9 mouse cellular contexts compared by ENCODE assay signal in genomic region chr19:53608921-53609320, GRCm38 (mm10). TPM values are rescaled to one million over a fixed set of nuclear protein-coding genes. Genes with fewer than 3 reads are reported as not detected.
DNase-seq lines count a peak whose midpoint lies in the region; ATAC-seq lines count a peak whose summit lies in the region.
"Had no signal": no experiment of that assay in that cellular context is flagged by ENCODE, and none has a peak within 500 bp of the region (broad histone marks: within the 10 kb centered on the region; RNA-seq: fewer than 3 reads in every experiment).

No protein-coding gene starts in this region.

- 72% methylated on average over 6 of the region's 6 CpGs for WGBS in limb, embryonic 13.5 days

- H3K9ac ChIP-seq in limb, embryonic 13.5 days = 0 out of 2 replicates have a peak overlapping the region, but pooled peaks have one; percentile 13
- H3K9ac ChIP-seq: lung, embryonic 15.5 days had no signal

- no peak overlapping the region for H3K4me2 ChIP-seq in limb, embryonic 13.5 days (replicated peaks)
- H3K4me2 ChIP-seq: lung, embryonic 15.5 days had no signal

- no peaks in the 10 kb centered on the region for H3K27me3 ChIP-seq in limb, embryonic 13.5 days
- H3K27me3 ChIP-seq: lung, embryonic 15.5 days had no signal

- H3K36me3 ChIP-seq in limb, embryonic 13.5 days = peaks cover 43% of the 10 kb centered on the region

- ATAC-seq in limb, embryonic 13.5 days (ENCODE audit: low FRiP score, low read depth) = no peak

- peak; percentile 40 to 60 for DNase-seq in cerebellum, adult 18-20 months
- no peak for DNase-seq in cerebellum, adult 11 months
- peak; percentile 17 to 36 for DNase-seq in kidney, postnatal 4 days
- DNase-seq in kidney, adult 18-20 months = no peak
- peak; percentile 63 to 75 for DNase-seq in cerebellum, postnatal 10 days
- no peak for DNase-seq in adrenal gland, adult 2 months
- no peak for DNase-seq in lung, postnatal 14 days

- no peaks in the 10 kb centered on the region for H3K9me3 ChIP-seq in limb, embryonic 13.5 days
- H3K9me3 ChIP-seq: lung, embryonic 15.5 days had no signal

- peaks cover 5% of the 10 kb centered on the region for H3K4me1 ChIP-seq in limb, embryonic 13.5 days
- H3K4me1 ChIP-seq: lung, embryonic 15.5 days had no signal

- no peak overlapping the region for H3K27ac ChIP-seq in limb, embryonic 13.5 days
- H3K27ac ChIP-seq: lung, embryonic 15.5 days had no signal

- no peak overlapping the region for H3K4me3 ChIP-seq in limb, embryonic 13.5 days
- H3K4me3 ChIP-seq: lung, embryonic 15.5 days had no signal

RNA-seq across cellular contexts. Expression of gene Smc3, which starts 8.7 kb away (rescaled TPM):
- 79.1 and 83.6 TPM in 2 replicates for polyA plus RNA-seq in limb, embryonic 13.5 days (2015; fragmentation: Nextera tagmentation; extraction: Ambion mirVana)
- total RNA-seq in adrenal gland, adult 2 months (2021) = 10 to 100 TPM; 28.8 to 32.0 TPM
- polyA plus RNA-seq in adrenal gland, adult 2 months (2012; rRNA removed) = 2.2 and 2.5 TPM in 2 replicates

RNA-seq across cellular contexts. Expression of gene Nutf2-ps1, which starts 20.1 kb away (rescaled TPM):
- polyA plus RNA-seq in limb, embryonic 13.5 days (2015; fragmentation: Nextera tagmentation; extraction: Ambion mirVana) = 373 and 383 TPM in 2 replicates
- 10 to 100 TPM; 72.7 to 98.1 TPM for total RNA-seq in adrenal gland, adult 2 months (2021)
- 72.0 and 89.9 TPM in 2 replicates for polyA plus RNA-seq in adrenal gland, adult 2 months (2012; rRNA removed)

Comparison
In these comparisons a context has a peak if more than half of its experiments do, and no peak if none do; other contexts are left out.
1. DNase-seq: peak in cerebellum, adult 18-20 months (2 of 2), kidney, postnatal 4 days (2 of 2) and cerebellum, postnatal 10 days (2 of 2); none in cerebellum, adult 11 months (single experiment), kidney, adult 18-20 months (single experiment), adrenal gland, adult 2 months (single experiment) and lung, postnatal 14 days (single experiment).
2. RNA of gene Smc3, which starts 8.7 kb away (polyA plus RNA-seq): 79.1 to 83.6 TPM in limb, embryonic 13.5 days; 2.2 to 2.5 TPM in adrenal gland, adult 2 months; every median in the first group is over 10 times any median in the second.